Mouse (Mus musculus): Measurements from ENCODE around the gene Gdap2. TPM values are rescaled to one million over a fixed set of nuclear protein-coding genes. Genes with fewer than 3 reads are reported as not detected.

The Gdap2 gene
- 38.1 and 41.2 TPM in 2 replicates for polyA plus RNA-seq (2015; fragmentation: Nextera tagmentation; extraction: Ambion mirVana)

- Histone ChIP-seq H3K9me3 (no peaks in the 10 kb centered on the region), H3K27ac (replicated peaks) (peak within 1 kb of the TSS; percentile 94), H3K4me1 (replicated peaks) (peaks cover 24% of the 10 kb centered on the region), H3K9ac (peak within 1 kb of the TSS; percentile 97), H3K4me2 (peak within 1 kb of the TSS; percentile 70), H3K36me3 (peaks cover 15% of the 10 kb centered on the region), H3K27me3 (no peaks in the 10 kb centered on the region), H3K4me3 (peak within 1 kb of the TSS; percentile 73)
- under 1% methylated on average over 55 of the region's 55 CpGs for whole genome bisulfite sequencing
- peak; percentile 99 for ATAC-seq (ENCODE audit: low FRiP score, low read depth)
Measured at GRCm38 (mm10) chr3:100162315-100163105, at the start of gene Gdap2, which contains the start of gene Wdr3. TSS of gene Gdap2 (plus strand) at chr3:100162381. TSS of gene Wdr3 (minus strand) at chr3:100162407.

- H3K27ac ChIP-seq (replicated peaks), result no peak overlapping the region
- no peak overlapping the region for H3K4me3 ChIP-seq
- H3K9ac ChIP-seq, result no peak overlapping the region
- no peaks in the 10 kb centered on the region for H3K9me3 ChIP-seq
- no peaks in the 10 kb centered on the region for H3K27me3 ChIP-seq
- WGBS, result 75% methylated on average over 2 of the region's 2 CpGs
- ATAC-seq (ENCODE audit: low FRiP score, low read depth), result no peak
- H3K4me2 ChIP-seq, result no peak overlapping the region
- no peaks in the 10 kb centered on the region for H3K36me3 ChIP-seq
- no peaks in the 10 kb centered on the region for H3K4me1 ChIP-seq (replicated peaks)
Measured at GRCm38 (mm10) chr3:100118681-100119080, 43.5 kb upstream of the Gdap2 start.

- Histone ChIP-seq H3K9ac (no peak overlapping the region), H3K27ac (replicated peaks) (no peak overlapping the region), H3K4me1 (replicated peaks) (no peaks in the 10 kb centered on the region), H3K4me3 (no peak overlapping the region), H3K27me3 (no peaks in the 10 kb centered on the region), H3K4me2 (no peak overlapping the region), H3K9me3 (no peaks in the 10 kb centered on the region), H3K36me3 (no peaks in the 10 kb centered on the region)
- no peak for ATAC-seq (ENCODE audit: low FRiP score, low read depth)
- WGBS, result 71% methylated on average over 2 of the region's 2 CpGs
Measured at GRCm38 (mm10) chr3:100121961-100122360, 40.2 kb upstream of the Gdap2 start.

GRCm38 (mm10) chr3:100122445-100122844 is 39.7 kb upstream of the Gdap2 start:
- Histone ChIP-seq H3K36me3 (no peaks in the 10 kb centered on the region), H3K9ac (no peak overlapping the region), H3K4me2 (no peak overlapping the region), H3K27ac (replicated peaks) (no peak overlapping the region), H3K9me3 (no peaks in the 10 kb centered on the region), H3K4me3 (no peak overlapping the region), H3K27me3 (no peaks in the 10 kb centered on the region), H3K4me1 (replicated peaks) (no peaks in the 10 kb centered on the region)
- WGBS, result 74% methylated on average over 1 of the region's 1 CpGs
- no peak for ATAC-seq (ENCODE audit: low FRiP score, low read depth)

- Histone ChIP-seq H3K4me3 (peak overlapping the region; percentile 73), H3K9ac (peak overlapping the region; percentile 97; the same call in 1 of the 2 replicates), H3K27ac (replicated peaks) (no peak overlapping the region), H3K4me1 (replicated peaks) (peaks cover 24% of the 10 kb centered on the region), H3K4me2 (peak overlapping the region; percentile 70), H3K36me3 (peaks cover 32% of the 10 kb centered on the region), H3K27me3 (no peaks in the 10 kb centered on the region), H3K9me3 (no peaks in the 10 kb centered on the region)
- no peak for ATAC-seq (ENCODE audit: low FRiP score, low read depth)
- WGBS, result 84% methylated on average over 15 of the region's 15 CpGs
Measured at GRCm38 (mm10) chr3:100160682-100161445, 1.3 kb upstream of the Gdap2 start.

GRCm38 (mm10) chr3:100161665-100162314 is 391 bp upstream of the Gdap2 start:
- H3K27me3 ChIP-seq, result no peaks in the 10 kb centered on the region
- peaks cover 22% of the 10 kb centered on the region for H3K36me3 ChIP-seq
- peak overlapping the region; percentile 94 for H3K27ac ChIP-seq (replicated peaks)
- 1% methylated on average over 35 of the region's 35 CpGs for WGBS
- peak overlapping the region; percentile 70 for H3K4me2 ChIP-seq
- no peaks in the 10 kb centered on the region for H3K9me3 ChIP-seq
- peak overlapping the region; percentile 73 for H3K4me3 ChIP-seq
- peaks cover 24% of the 10 kb centered on the region for H3K4me1 ChIP-seq (replicated peaks)
- H3K9ac ChIP-seq, result peak overlapping the region; percentile 97
- no peak for ATAC-seq (ENCODE audit: low FRiP score, low read depth)

GRCm38 (mm10) chr3:100163556-100163955 is 1.4 kb downstream of the Gdap2 start:
- Histone ChIP-seq H3K27me3 (no peaks in the 10 kb centered on the region), H3K27ac (replicated peaks) (no peak overlapping the region), H3K4me1 (replicated peaks) (peaks cover 24% of the 10 kb centered on the region), H3K9ac (no peak overlapping the region), H3K4me2 (peak overlapping the region; percentile 70; the same call in 1 of the 2 replicates), H3K9me3 (no peaks in the 10 kb centered on the region), H3K36me3 (peaks cover 11% of the 10 kb centered on the region), H3K4me3 (peak overlapping the region; percentile 73; the same call in 1 of the 2 replicates)
- 86% methylated on average over 2 of the region's 2 CpGs for WGBS
- ATAC-seq (ENCODE audit: low FRiP score, low read depth), result no peak

- Histone ChIP-seq H3K9ac (no peak overlapping the region), H3K36me3 (peaks cover 3% of the 10 kb centered on the region; the same call in 1 of the 2 replicates), H3K27ac (replicated peaks) (no peak overlapping the region), H3K4me1 (replicated peaks) (peaks cover 24% of the 10 kb centered on the region), H3K4me3 (no peak overlapping the region), H3K9me3 (no peaks in the 10 kb centered on the region), H3K27me3 (no peaks in the 10 kb centered on the region), H3K4me2 (no peak overlapping the region)
- no peak for ATAC-seq (ENCODE audit: low FRiP score, low read depth)
Measured at GRCm38 (mm10) chr3:100164991-100165390, 2.8 kb downstream of the Gdap2 start.

- no peaks in the 10 kb centered on the region for H3K4me1 ChIP-seq (replicated peaks)
- no peak for ATAC-seq (ENCODE audit: low FRiP score, low read depth)
- WGBS, result 93% methylated on average over 2 of the region's 2 CpGs
- no peak overlapping the region for H3K4me2 ChIP-seq
- H3K9ac ChIP-seq, result no peak overlapping the region
- H3K4me3 ChIP-seq, result no peak overlapping the region
- H3K9me3 ChIP-seq, result no peaks in the 10 kb centered on the region
- peaks cover 90% of the 10 kb centered on the region for H3K36me3 ChIP-seq
- no peak overlapping the region for H3K27ac ChIP-seq (replicated peaks)
- H3K27me3 ChIP-seq, result no peaks in the 10 kb centered on the region
Measured at GRCm38 (mm10) chr3:100176031-100176430, 13.8 kb downstream of the Gdap2 start.

GRCm38 (mm10) chr3:100180471-100180870 is 18.3 kb downstream of the Gdap2 start:
- H3K9ac ChIP-seq, result no peak overlapping the region
- no peaks in the 10 kb centered on the region for H3K27me3 ChIP-seq
- H3K4me3 ChIP-seq, result no peak overlapping the region
- H3K4me1 ChIP-seq (replicated peaks), result no peaks in the 10 kb centered on the region
- H3K27ac ChIP-seq (replicated peaks), result no peak overlapping the region
- ATAC-seq (ENCODE audit: low FRiP score, low read depth), result no peak
- H3K4me2 ChIP-seq, result no peak overlapping the region
- H3K9me3 ChIP-seq, result no peaks in the 10 kb centered on the region
- WGBS, result 87% methylated on average over 3 of the region's 3 CpGs
- H3K36me3 ChIP-seq, result peaks cover 76% of the 10 kb centered on the region

- Histone ChIP-seq H3K4me2 (no peak overlapping the region), H3K9me3 (no peaks in the 10 kb centered on the region), H3K27me3 (no peaks in the 10 kb centered on the region), H3K4me3 (no peak overlapping the region), H3K9ac (no peak overlapping the region), H3K4me1 (replicated peaks) (no peaks in the 10 kb centered on the region), H3K36me3 (peaks cover 42% of the 10 kb centered on the region), H3K27ac (replicated peaks) (no peak overlapping the region)
- ATAC-seq (ENCODE audit: low FRiP score, low read depth), result peak; percentile 89
- 20% methylated on average over 1 of the region's 1 CpGs for WGBS
Measured at GRCm38 (mm10) chr3:100189444-100189843, 27.3 kb downstream of the Gdap2 start.

GRCm38 (mm10) chr3:100189861-100190260 is 27.7 kb downstream of the Gdap2 start:
- Histone ChIP-seq H3K4me2 (no peak overlapping the region), H3K36me3 (peaks cover 44% of the 10 kb centered on the region), H3K4me1 (replicated peaks) (no peaks in the 10 kb centered on the region), H3K27me3 (no peaks in the 10 kb centered on the region), H3K9me3 (no peaks in the 10 kb centered on the region), H3K4me3 (no peak overlapping the region), H3K9ac (no peak overlapping the region), H3K27ac (replicated peaks) (no peak overlapping the region)
- WGBS, result 77% methylated on average over 11 of the region's 11 CpGs
- ATAC-seq (ENCODE audit: low FRiP score, low read depth), result peak; percentile 82
